Mouse (Mus musculus) embryonic facial prominence, embryonic 14.5 days (tissue): ENCODE data around the gene Eya4. TPM values are rescaled to one million over a fixed set of nuclear protein-coding genes. Genes with fewer than 3 reads are reported as not detected.

Source experiments
- ATAC-seq: fragments of 200-750 bp; cut with Nextera tagmentation; 2 replicates; pipeline ENCODE4 v1.8.0; 2017; ENCODE audit warnings: low read depth, moderate number of reproducible peaks, moderate TSS enrichment
- DNase-seq: peaks from one replicate; pipeline ENCODE4 v3.0.0-alpha.2; 2015; ENCODE audit warnings: low spot score
- H3K27ac ChIP-seq: fragments of 300-500 bp; sonication (generic); replicated peaks from 2 replicates; pipeline ENCODE4 v1.5.1; 2014; ENCODE audit warnings: low read depth, mild to moderate bottlenecking, low read length, moderate library complexity
- H3K27me3 ChIP-seq: fragments of 300-500 bp; sonication (generic); replicated peaks from 2 replicates; pipeline ENCODE4 v1.6.1; 2014; ENCODE audit warnings: low read length; ENCODE audit not compliant: control insufficient read depth, insufficient read depth
- H3K36me3 ChIP-seq: fragments of 300-500 bp; sonication (generic); 2 replicates; pipeline ENCODE4 v1.6.1; 2014; ENCODE audit warnings: low read length, mixed read lengths; ENCODE audit not compliant: control insufficient read depth, insufficient read depth
- H3K4me1 ChIP-seq: fragments of 300-500 bp; sonication (generic); 2 replicates; pipeline ENCODE4 v1.6.1; 2014; ENCODE audit warnings: antibody characterized with exemption, low read length; ENCODE audit not compliant: control insufficient read depth, insufficient read depth
- H3K4me2 ChIP-seq: fragments of 300-500 bp; sonication (generic); 2 replicates; pipeline ENCODE4 v1.6.1; 2014; ENCODE audit warnings: low read depth, mild to moderate bottlenecking, low read length, moderate library complexity, mixed read lengths
- H3K4me3 ChIP-seq: fragments of 300-500 bp; sonication (generic); 2 replicates; pipeline ENCODE4 v1.5.1; 2014; ENCODE audit warnings: low read depth, mild to moderate bottlenecking, low read length
- H3K9ac ChIP-seq: fragments of 300-500 bp; sonication (generic); 2 replicates; pipeline ENCODE4 v1.6.1; 2014; ENCODE audit warnings: low read depth, mild to moderate bottlenecking, low read length, moderate library complexity, mixed read lengths
- H3K9me3 ChIP-seq: fragments of 300-500 bp; sonication (generic); 2 replicates; pipeline ENCODE4 v1.6.1; 2016; ENCODE audit warnings: low read length; ENCODE audit not compliant: control insufficient read depth
- WGBS: fragments of 180-500 bp; shearing (Covaris S2); extraction: QIAGEN DNeasy Blood & Tissue Kit; methylation state at CpG from one replicate; pipeline ENCODE4 v1.1.7; 2014; 5-methylcytosine and 5-hydroxymethylcytosine counted together
- polyA plus RNA-seq: library from polyadenylated mRNA; unstranded; fragments of >200 nt; fragmentation: Nextera tagmentation; extraction: Ambion mirVana; gene quantifications from 2 replicates; pipeline ENCODE4 v1.2.1, GENCODE M21; 2014

Gene Eya4
- polyA plus RNA-seq, 1 experiment from 2014 or later, result 12.0 TPM

- no peak for ATAC-seq
- Histone ChIP-seq H3K4me1 (peaks cover 17% of the 10 kb centered on the region), H3K27me3 (no peaks in the 10 kb centered on the region), H3K27ac (no peak overlapping the region), H3K9me3 (no peaks in the 10 kb centered on the region), H3K4me3 (no peak overlapping the region), H3K36me3 (0 out of 2 replicates have a peak, but pooled peaks cover 3% of the 10 kb centered on the region), H3K4me2 (no peak overlapping the region), H3K9ac (no peak overlapping the region)
- 29% methylated on average over 10 of the region's 10 CpGs for WGBS
- DNase-seq, result no peak
Measured at GRCm38 (mm10) chr10:23159844-23160243, 190.7 kb downstream of the Eya4 start.

- H3K4me2 ChIP-seq, result no peak overlapping the region
Measured at GRCm38 (mm10) chr10:23159138-23159537, 191.4 kb downstream of the Eya4 start.

GRCm38 (mm10) chr10:23156866-23157625 lies 193.5 kb downstream of the Eya4 start:
- DNase-seq (no peak), ATAC-seq (no peak)
- Histone ChIP-seq H3K4me1 (peaks cover 7% of the 10 kb centered on the region; the same call in 1 of the 2 replicates), H3K9ac (no peak overlapping the region), H3K36me3 (0 out of 2 replicates have a peak, but pooled peaks cover 3% of the 10 kb centered on the region), H3K27ac (no peak overlapping the region), H3K4me3 (no peak overlapping the region), H3K9me3 (no peaks in the 10 kb centered on the region), H3K4me2 (no peak overlapping the region), H3K27me3 (no peaks in the 10 kb centered on the region)
- WGBS, result 62% methylated on average over 18 of the region's 18 CpGs

More at GRCm38 (mm10) chr10:23159138-23159537, 191.4 kb downstream of the Eya4 start:
- H3K4me3 ChIP-seq, result no peak overlapping the region
- no peaks in the 10 kb centered on the region for H3K27me3 ChIP-seq
- 0 out of 2 replicates have a peak overlapping the region, but pooled peaks have one; percentile 2 for H3K27ac ChIP-seq
- 0 out of 2 replicates have a peak, but pooled peaks cover 3% of the 10 kb centered on the region for H3K36me3 ChIP-seq
- H3K9ac ChIP-seq, result no peak overlapping the region
- peaks cover 15% of the 10 kb centered on the region for H3K4me1 ChIP-seq
- WGBS, result 49% methylated on average over 11 of the region's 11 CpGs
- ATAC-seq, result no peak
- no peaks in the 10 kb centered on the region for H3K9me3 ChIP-seq
- no peak for DNase-seq

- Histone ChIP-seq H3K4me2 (no peak overlapping the region), H3K9me3 (no peaks in the 10 kb centered on the region), H3K36me3 (peaks cover 8% of the 10 kb centered on the region), H3K9ac (no peak overlapping the region), H3K4me1 (no peaks in the 10 kb centered on the region), H3K27ac (no peak overlapping the region), H3K27me3 (no peaks in the 10 kb centered on the region), H3K4me3 (no peak overlapping the region)
- ATAC-seq, result no peak
- WGBS, result 88% methylated on average over 3 of the region's 3 CpGs
- DNase-seq, result no peak
Measured at GRCm38 (mm10) chr10:23150401-23150800, 200.2 kb downstream of the Eya4 start.

- Histone ChIP-seq H3K4me1 (no peaks in the 10 kb centered on the region), H3K9ac (no peak overlapping the region), H3K27ac (0 out of 2 replicates have a peak overlapping the region, but pooled peaks have one; percentile 6), H3K9me3 (no peaks in the 10 kb centered on the region), H3K36me3 (no peaks in the 10 kb centered on the region), H3K4me2 (no peak overlapping the region), H3K4me3 (no peak overlapping the region), H3K27me3 (no peaks in the 10 kb centered on the region)
- ATAC-seq, result no peak
- peak; percentile 48 for DNase-seq
- WGBS, result 34% methylated on average over 2 of the region's 2 CpGs
Measured at GRCm38 (mm10) chr10:23144616-23145015, 206.0 kb downstream of the Eya4 start.

- Histone ChIP-seq H3K4me2 (no peak overlapping the region), H3K36me3 (0 out of 2 replicates have a peak, but pooled peaks cover 4% of the 10 kb centered on the region), H3K9ac (no peak overlapping the region), H3K4me1 (peaks cover 5% of the 10 kb centered on the region; the same call in 1 of the 2 replicates), H3K4me3 (no peak overlapping the region), H3K27me3 (no peaks in the 10 kb centered on the region), H3K9me3 (no peaks in the 10 kb centered on the region), H3K27ac (no peak overlapping the region)
- no peak for DNase-seq
- WGBS, result 77% methylated on average over 1 of the region's 1 CpGs
- ATAC-seq, result no peak
Measured at GRCm38 (mm10) chr10:23127947-23128346, 222.6 kb downstream of the Eya4 start.

- ATAC-seq, result no peak
- 79% methylated on average over 1 of the region's 1 CpGs for WGBS
- H3K27me3 ChIP-seq, result no peaks in the 10 kb centered on the region
- no peak for DNase-seq
- no peak overlapping the region for H3K27ac ChIP-seq
- H3K4me2 ChIP-seq, result no peak overlapping the region
- H3K9me3 ChIP-seq, result no peaks in the 10 kb centered on the region
- 0 out of 2 replicates have a peak, but pooled peaks cover 4% of the 10 kb centered on the region for H3K36me3 ChIP-seq
- no peak overlapping the region for H3K9ac ChIP-seq
- no peak overlapping the region for H3K4me3 ChIP-seq
- peaks cover 5% of the 10 kb centered on the region; the same call in 1 of the 2 replicates for H3K4me1 ChIP-seq
Measured at GRCm38 (mm10) chr10:23127151-23127550, 223.4 kb downstream of the Eya4 start.

- Histone ChIP-seq H3K4me3 (no peak overlapping the region), H3K27me3 (no peaks in the 10 kb centered on the region), H3K36me3 (0 out of 2 replicates have a peak, but pooled peaks cover 4% of the 10 kb centered on the region), H3K4me1 (peaks cover 5% of the 10 kb centered on the region; the same call in 1 of the 2 replicates), H3K9me3 (no peaks in the 10 kb centered on the region), H3K4me2 (no peak overlapping the region), H3K27ac (no peak overlapping the region), H3K9ac (no peak overlapping the region)
- 59% methylated on average over 5 of the region's 5 CpGs for WGBS
- DNase-seq (peak; percentile 42), ATAC-seq (peak; percentile 47)
Measured at GRCm38 (mm10) chr10:23126529-23126928, 224.1 kb downstream of the Eya4 start.
